Mouse (Mus musculus) left cerebral cortex, postnatal 25 days (tissue): Measurements from ENCODE around the gene Ccl6. TPM values are rescaled to one million over a fixed set of nuclear protein-coding genes. Genes with fewer than 3 reads are reported as not detected.

Experiments
- DNase-seq, 2 experiments: peaks; one replicate each; pipeline ENCODE4 v3.0.0; 2022; ENCODE audit warnings: low spot score in 2 of 2, mixed read lengths in 1 of 2
- intact Hi-C: fragments of 180-260 bp; cut with DNase I; formaldehyde crosslinking; loops from one replicate; pipeline ENCODE4 v1.15.1; 2025
- total RNA-seq, 2 experiments: library from RNA; stranded (reverse); gene quantifications; 2 replicates each; pipeline ENCODE4 v1.2.3; 2021

Gene Ccl6
- total RNA-seq, 2 experiments from 2014 or later, result 1.7 to 2.4 TPM

DNA sequence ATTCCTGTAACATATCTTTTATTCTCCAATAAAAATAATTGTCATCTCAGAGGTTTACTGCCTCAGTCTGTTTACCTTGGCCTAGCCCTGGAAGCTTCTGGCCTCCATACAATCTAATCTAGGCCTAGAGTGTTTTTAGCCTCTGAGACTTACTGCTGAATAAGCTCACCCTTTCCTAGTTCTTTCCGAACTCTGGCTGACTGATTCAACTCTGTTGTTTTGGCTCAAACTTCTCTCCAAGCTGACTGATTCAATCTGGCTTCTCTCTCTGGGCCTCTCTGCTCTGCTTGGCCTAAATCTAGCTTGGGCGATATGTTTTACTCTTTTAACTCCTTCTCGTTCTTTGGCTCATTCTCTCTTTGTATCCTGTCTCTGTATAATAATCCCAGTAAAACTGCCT is 6.1 kb upstream of the Ccl6 start:
- intact Hi-C loops, result no loop called here

DNA sequence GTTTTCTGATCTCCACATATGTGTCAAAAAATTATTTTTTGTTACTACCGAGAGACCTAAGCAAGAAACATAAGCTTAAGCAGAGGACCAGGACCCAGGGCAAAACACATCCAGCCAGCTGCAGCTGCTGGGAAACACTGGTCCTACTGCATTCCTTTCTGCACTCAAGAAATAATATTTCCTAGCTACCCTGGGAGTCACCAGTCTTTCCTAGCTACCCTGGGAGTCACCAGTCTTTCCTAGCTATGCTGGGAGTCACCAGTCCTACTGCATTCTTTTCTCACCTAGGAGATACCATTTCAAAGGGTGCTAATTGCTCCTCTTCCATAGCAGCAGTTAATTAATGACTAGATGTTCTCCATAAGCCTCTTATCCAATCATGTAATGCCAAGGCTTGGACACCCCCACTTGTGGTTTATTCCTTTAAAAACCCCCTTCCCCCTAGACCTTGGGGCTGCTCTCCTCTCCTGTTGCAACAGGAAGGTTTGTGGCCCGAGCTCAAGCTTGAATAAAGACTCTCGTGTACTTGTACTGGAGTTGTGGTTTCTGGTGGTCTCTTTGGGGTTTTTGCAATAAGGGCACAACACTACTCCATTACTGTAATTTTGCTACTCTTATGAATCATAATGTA is 5.4 kb upstream of the Ccl6 start:
- intact Hi-C loops, result no loop called here
- no peak for DNase-seq

More for the DNA sequence above, 6.1 kb upstream of the Ccl6 start:
- DNase-seq, result no peak

DNA sequence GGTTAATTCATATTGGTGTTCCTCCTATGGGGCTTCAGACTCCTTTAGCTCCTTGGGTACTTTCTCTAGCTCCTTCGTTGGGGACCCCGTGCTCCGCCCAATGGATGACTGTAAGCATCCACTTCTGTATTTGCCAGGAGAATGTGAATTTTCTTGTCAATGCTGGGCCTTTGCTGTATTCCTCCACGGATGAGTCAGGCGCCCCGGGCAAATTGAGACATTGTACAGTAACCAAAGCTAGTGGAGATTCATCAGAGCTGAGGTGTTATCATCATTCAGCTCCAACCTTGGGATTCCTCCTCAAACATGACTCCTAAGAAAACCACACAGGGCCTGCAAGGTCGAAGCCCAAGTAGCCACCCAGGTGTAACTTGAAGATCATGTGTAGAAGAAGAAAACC is 4.9 kb upstream of the Ccl6 start:
- intact Hi-C loops, result no loop called here

DNA sequence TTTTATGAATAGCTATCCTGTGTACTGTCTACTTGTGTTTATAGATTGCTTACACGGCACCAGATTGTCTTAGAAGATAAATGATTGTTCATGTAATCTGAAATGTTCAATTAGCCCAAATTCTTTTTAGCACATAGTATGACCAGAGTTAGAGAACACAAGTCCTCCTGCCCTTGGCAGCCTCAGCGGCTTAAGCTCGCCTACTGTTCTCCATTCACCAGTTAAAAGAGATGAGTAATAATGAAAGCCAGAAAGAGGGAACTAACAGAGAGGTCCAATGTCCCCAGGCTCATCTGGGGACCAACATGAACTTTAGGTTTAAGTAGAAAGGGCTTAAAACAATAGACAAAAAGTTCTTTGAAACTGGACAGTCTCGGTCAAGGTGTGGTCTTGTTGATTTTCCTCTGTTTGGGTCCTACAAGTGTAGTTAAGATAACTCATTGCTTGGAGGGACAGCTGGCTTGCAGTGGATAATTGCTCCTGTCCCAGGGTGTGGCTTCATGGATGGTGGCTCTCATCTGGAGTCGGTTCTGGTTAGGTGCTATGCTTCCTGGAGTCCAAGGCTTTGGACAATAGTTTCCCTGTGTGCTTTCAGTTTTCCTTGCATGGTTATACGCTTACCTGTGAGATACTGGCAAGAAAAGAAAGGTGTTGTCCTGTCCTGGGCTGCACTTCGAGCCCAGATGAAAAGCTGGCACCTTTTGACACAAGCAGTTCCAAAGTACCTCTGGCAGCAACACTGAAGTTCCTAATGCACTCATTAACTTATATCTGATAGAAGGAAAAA is 3.0 kb upstream of the Ccl6 start:
- intact Hi-C loops, result no loop called here
- no peak for DNase-seq

More for the DNA sequence above, 4.9 kb upstream of the Ccl6 start:
- no peak for DNase-seq

DNA sequence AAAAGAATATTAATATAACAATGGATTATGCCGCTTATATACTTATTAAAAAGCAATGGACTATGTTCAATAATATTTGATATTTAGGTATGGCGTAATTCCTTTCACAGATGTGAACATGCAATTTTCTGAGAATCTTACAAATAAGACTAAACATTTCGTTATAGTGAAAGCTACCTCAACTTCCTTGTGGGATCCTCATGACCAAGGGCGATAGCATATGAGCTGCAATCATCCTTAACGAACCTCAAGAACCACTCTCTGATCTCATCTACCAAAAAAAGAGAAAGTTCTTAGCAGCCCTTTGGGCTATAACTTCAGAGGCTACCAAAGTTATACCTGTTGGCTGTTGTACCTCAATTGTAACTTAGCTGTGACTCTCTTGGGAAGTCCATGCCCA is 566 bp upstream of the Ccl6 start:
- no peak for DNase-seq
- intact Hi-C loops, result no loop called here

DNA sequence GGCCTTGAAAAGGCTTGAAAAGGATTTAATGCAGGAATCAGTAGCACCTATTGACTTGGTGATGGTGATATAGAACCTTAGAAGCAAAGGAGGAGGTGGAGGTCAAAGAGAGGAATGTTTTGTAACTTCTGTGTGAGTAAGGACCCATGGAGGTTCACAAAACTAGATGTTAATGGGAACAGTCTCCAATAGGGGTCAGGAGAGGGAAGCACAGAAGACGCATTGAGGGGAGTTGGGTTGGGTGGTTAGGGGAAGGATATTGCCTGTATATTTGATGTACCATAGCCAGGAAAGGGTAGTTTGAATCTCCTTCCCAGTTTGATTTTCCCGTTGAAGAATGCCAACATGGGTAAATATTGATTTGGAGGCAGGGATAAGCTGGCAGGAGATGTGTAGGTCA is 8.7 kb downstream of the Ccl6 start:
- intact Hi-C loops, result no loop called here
- DNase-seq, result no peak

DNA sequence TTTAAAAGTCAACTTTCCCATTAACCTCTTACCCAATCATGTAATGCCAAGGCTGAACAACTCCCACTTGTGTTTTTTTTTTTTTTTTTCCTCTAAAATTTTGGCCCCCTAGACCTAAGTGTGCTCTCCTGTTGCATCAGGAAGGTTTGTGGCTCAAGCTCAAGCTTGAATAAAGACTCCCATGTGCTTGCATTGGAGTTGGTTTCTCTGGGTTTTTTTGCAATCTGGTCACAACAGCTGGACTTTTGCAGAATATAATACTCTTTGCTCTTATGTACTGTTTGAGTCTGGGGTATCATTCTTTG is 9.5 kb downstream of the Ccl6 start:
- DNase-seq, result no peak
- intact Hi-C loops, result no loop called here

DNA sequence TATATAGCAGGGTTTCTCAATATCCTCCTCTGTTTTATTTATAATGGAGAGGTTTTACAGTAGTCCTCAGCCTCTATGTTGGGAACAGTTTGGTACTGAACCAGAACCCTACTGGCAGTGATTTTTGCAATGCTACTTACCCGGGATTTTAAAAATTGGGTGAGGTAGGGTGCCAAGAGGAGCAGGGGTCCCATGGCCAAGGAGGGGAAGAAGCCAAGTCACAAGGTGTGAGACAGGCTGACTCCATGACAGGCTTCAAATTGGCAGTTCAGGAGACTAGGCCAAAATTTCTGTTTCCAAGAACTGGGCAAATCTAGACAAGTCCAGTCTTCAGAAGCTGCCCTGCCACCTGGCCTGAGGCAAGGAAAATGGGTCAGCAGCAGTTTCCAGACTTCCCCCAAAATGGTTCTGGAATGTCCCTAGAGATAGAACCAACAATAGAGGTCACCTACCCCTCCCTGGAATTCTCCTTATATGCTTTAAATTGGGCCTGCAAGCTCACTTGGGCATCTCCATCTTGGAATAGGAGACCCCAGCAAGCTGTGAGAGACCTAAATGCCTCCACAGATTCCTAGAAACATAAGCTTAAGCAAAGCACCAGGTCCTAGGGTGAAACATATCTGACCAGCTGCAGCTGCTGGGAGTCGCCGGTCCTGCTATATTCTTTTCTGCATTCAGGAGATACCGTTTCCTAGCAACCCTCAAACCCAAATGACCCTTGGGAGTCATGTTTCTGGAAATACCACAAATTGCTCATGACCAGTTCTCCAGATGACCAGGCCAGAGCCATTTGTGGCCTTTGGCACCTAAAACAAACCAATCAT is 10.0 kb downstream of the Ccl6 start:
- no peak for DNase-seq

DNA sequence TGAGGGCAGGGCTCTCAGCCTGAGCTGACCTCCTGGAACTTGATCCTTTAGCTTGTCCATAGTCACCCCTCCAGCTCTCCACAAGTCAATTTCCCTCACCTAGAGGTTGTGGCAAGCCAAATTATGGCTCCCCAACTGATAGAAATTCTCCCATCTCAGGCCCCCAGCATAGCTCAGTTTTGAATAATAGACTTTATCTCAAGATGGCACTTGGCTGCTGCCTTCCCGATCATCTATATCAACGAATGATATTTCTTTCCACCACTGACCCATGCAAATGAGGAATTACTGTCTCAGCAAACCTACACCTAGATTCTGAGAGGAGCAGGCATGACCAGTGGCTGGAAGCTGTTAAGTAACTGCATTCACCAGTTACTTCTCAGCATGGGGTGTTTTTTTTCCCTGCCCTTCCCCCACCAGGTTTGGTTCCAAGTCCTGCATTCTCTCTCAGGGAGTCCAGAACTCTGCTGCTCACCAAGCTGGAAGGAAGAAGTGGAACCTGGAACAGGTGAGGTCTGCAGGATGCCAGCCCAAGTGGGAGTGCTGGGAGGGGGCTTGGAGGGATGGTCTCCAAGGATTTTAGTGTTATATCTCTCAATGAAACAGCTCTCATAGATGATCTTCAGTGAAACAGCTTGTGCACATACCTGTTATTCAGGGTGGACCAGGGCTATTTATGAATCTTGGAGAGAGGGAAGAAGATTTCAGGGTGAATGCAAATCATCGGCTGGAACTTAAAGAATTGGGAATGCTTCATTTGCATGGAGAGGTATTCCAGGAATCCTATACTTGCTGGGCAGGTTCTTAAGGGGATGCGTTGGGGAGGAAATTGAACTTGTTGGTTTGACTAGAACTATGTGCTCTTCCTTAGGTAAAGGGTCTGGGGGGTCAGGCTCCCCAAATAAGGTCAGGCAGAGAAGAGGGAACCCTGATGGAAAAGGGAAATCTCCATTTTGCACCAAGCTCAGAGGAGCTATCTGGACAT is 11.0 kb downstream of the Ccl6 start:
- no peak for DNase-seq
- intact Hi-C loops, result no loop called here

More for the DNA sequence above, 10.0 kb downstream of the Ccl6 start:
- intact Hi-C loops, result no loop called here

DNA sequence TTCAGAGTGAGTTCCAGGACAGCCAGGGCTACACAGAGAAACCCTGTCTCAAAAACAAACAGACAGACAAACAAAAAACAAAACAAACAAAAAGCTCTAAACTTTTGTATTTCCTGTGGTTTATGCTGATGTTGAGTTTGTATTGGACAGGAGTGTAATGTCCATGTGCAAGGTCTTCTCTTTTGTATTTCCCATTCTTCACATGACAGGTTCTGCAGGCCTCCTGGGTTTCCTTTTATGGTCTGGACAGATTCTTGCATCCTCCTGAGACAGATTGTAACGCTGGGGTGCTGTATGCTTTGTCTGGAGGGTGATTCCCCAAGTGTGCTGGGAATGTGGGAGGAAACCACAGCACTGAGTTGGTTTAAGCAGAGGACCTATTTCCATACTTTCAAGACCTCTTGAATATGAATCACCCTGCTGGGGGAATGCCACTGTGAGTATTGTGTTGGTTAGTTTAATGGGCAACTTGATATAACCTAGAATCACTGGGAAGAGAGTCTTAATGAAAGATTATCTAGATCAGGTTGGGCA is 12.1 kb downstream of the Ccl6 start:
- intact Hi-C loops, result no loop called here
- DNase-seq, result no peak

DNA sequence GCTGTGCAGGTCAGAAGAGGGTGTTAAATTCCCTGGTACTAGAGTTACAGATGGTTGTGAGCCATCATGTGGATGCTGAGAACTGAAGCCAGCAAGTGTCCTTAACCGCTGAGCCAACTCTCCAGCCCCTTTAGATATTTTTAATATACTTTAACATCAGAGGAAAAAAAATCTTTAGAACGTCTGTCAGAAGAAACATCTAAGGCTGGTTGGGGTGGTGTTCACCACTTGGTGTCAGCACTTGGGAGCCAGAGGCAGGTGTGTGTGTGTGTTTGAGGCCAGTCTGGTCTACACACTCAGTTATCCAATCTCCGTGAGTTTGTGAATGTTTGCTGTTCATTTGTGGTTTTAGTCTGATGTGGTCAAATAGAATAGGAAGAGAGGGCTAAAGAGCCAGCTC is 13.9 kb downstream of the Ccl6 start:
- intact Hi-C loops, result loop anchor here (5.0 kb wide), 1 partner anchor 53 kb away; no protein-coding TSS in a partner anchor
- DNase-seq, result no peak

DNA sequence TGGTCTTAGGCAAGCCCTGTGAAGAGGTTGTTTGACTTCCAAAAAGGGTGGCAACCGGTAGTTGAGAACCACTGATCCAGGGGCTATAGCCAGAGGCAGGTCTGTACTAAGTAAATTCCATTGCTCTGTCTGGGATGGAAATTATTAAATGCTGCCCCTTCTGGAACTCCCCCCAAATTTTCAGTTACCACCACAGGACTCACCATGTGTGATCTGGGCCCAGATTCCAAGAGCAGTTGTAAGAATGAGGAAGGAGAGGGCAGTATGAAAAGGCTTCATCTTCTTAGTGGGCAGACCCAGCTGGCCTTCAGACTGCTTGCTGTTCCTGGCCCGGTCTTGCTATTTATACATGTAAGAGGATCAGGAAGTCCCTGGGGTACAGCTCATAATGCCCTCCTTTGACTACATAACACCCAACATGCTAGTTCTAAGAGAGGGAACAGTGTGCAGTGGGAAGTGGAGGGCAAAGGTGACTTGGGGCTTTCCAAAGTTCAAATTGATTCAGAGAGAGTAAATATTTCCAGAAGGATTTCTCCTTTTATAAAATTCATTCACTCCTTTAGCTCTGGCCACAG is 14.6 kb downstream of the Ccl6 start, which contains the start of gene Ccl9:
Gene Ccl9, minus strand, starts transcription at position 451 of the 575 bp plus-strand sequence.
- intact Hi-C loops, result loop anchor here (5.0 kb wide), 1 partner anchor 54 kb away; no protein-coding TSS in a partner anchor

DNA sequence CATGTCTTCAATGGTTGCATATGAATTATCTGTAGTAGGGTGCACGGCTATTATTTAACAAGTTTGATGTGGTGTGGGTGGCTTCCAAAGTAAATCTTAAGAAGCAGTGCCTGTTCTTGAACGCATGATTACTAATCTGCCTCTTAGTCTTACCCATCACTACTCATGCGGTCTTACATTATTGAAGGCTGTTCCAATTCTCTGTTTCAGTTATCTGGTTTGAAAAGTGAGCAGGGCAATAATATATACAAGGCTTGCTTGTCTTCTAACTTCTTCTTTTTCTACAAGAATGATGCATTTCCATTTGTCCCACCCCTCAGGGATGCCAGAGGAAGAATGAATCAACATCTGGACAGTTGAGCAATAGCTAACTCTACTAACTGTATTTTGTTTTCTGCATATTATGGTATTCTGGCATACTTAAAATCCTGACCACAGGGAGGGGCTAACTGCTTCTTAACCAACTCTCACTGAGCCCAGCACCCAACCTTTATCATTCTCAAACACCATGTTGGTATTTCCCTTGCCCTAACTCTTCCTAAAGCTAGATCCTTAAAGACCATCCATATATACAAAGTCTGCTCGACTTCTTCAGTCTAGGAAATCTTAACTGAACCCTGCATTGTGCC is 15.8 kb downstream of the Ccl6 start:
- intact Hi-C loops, result loop anchor here (5.0 kb wide), 1 partner anchor 55 kb away; no protein-coding TSS in a partner anchor
- DNase-seq, result no peak

More for the DNA sequence above, 14.6 kb downstream of the Ccl6 start, which contains the start of gene Ccl9:
- peak in 1 of 2 experiments; percentile 33 for DNase-seq

DNA sequence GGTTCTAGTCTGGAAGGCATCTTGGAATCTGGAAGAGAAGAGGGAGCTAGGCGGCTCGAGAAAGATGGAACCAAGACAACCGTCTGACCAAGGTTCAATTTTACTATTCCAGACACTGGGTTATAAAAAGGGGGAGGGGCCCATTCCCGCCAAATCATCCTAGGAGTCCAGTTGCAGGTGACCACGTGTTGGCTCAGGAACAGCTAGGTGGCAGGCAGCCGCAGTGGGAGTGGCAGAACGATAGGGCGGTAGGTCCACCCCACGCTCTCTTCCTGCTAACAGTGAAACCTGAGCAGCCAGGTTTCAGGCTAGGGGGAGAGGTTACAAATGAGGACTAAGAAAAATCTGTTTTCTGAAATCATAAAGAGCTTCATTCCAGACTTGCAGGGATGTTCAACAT is 20.1 kb downstream of the Ccl6 start:
- DNase-seq, result no peak
- intact Hi-C loops, result no loop called here

DNA sequence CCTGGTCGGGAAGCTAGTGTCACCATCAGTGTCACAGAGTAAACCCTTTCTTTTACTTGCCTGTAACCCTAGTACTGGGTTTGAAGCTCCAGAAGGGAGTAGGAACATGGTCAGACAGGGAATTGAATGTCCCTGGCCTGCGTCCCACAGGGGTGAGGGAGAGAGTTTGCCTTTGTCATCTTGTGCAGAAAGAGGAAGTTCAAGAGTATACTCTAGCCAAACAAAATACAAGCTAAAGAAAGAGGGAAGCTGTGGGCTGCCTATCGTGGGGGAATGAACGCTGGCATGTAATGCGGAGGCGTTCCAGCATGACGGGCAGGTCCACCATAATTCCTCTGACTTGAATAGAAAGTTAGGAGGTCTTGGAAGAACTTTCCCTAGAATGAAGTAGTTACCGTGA is 20.7 kb downstream of the Ccl6 start:
- intact Hi-C loops, result no loop called here
- peak in 1 of 2 experiments; percentile 24 for DNase-seq

DNA sequence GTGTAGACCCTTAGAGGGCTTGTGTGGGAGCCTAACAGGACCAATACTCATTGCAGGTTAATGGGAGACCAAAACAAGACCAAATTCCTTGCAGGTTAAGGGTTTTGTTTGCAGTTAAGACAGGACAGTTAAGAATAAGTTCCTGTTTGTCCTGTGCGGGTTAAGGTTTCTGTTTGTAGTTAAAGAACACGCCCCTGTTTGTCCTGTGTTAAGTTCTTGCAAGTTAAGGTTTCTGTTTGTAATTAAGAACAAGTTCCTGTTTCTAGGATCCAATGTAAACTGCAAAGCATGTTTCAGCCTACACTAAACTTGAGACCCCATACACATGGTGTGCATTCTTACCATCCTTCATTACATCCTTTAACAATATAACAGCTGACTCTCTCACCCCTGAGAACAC is 22.7 kb downstream of the Ccl6 start:
- intact Hi-C loops, result no loop called here
- no peak for DNase-seq

DNA sequence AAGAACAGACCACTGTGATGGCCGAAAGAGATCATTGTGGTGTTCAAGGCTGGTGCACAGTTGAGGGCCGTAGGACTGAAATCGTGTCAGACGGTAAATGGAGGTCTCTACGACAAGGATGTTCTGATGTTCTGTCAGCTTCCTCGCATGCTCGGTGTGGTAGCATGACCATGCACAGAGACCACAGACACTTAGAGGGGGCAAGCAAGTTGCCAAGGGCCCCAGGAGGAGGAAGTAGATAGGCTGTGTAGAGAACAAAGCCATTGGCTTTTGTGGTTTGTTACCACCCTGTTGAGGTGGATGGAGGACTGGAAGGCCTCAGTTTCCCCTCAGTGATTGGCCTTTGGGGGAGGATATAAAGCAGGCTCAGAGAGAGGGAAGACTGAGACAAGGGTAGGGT is 23.6 kb downstream of the Ccl6 start:
- no peak for DNase-seq
- intact Hi-C loops, result no loop called here

DNA sequence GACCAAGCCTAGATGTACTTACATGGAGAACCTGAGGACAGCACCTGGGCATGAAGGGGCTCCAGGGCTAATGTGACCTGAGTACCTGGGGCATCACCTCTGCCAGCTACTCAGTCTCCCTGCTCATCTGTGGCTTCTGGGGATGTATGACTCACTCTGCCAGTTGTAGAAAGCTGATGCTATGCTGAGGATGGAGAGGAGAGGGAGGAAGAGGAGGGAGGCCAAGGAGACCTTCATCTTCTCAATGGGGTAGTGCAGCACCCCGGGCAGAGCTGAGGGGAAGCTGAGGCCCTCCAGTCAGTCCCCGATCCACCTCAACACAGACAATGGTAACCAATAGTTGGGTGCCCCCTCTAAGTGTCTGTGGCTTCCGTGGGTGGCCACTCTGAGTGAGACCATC is 24.1 kb downstream of the Ccl6 start:
- DNase-seq, result no peak
- intact Hi-C loops, result no loop called here
